Comparison of ENCODE assay signal across 11 mouse cellular contexts in genomic region chr6:88235983-88236382, GRCm38 (mm10). TPM values are rescaled to one million over a fixed set of nuclear protein-coding genes. Genes with fewer than 3 reads are reported as not detected.
DNase-seq lines count a peak whose midpoint lies in the region; ATAC-seq and TF ChIP-seq lines count a peak whose summit lies in the region.
"Had no signal": no experiment of that assay in that cellular context is flagged by ENCODE, and none has a peak within 500 bp of the region (broad histone marks: within the 10 kb centered on the region; RNA-seq: fewer than 3 reads in every experiment).

No protein-coding gene starts in this region.

- H3K27me3 ChIP-seq in E14TG2a.4 (ENCODE audit: insufficient read depth, low read length), result peaks cover 77% of the 10 kb centered on the region
- H3K27me3 ChIP-seq in forebrain, embryonic 15.5 days, result 0 out of 2 replicates have a peak, but pooled peaks cover 4% of the 10 kb centered on the region
- peaks cover 100% of the 10 kb centered on the region for H3K27me3 ChIP-seq in midbrain, embryonic 10.5 days (ENCODE audit: low read depth, poor library complexity, severe bottlenecking)

- no peak for TF ChIP-seq CTCF in E14TG2a.4 (conservative IDR thresholded peaks at IDR 0.05; ENCODE audit: low read length)

- ATAC-seq in forebrain, embryonic 15.5 days (replicated peaks), result peak; percentile 76
- ATAC-seq: activated CD4-positive, CD25-positive, alpha-beta regulatory T cell, adult 4 months; inflammation-experienced regulatory T-cells, adult 6 months had no signal

- H3K4me1 ChIP-seq in E14TG2a.4 (replicated peaks; ENCODE audit: low read depth, low read length), result peaks cover 59% of the 10 kb centered on the region
- peaks cover 11% of the 10 kb centered on the region for H3K4me1 ChIP-seq in forebrain, embryonic 15.5 days
- H3K4me1 ChIP-seq in midbrain, embryonic 10.5 days, result peaks cover 34% of the 10 kb centered on the region

- H3K36me3 ChIP-seq in E14TG2a.4 (ENCODE audit: insufficient read depth, low read length), result no peaks in the 10 kb centered on the region
- H3K36me3 ChIP-seq in forebrain, embryonic 15.5 days, result no peaks in the 10 kb centered on the region
- H3K36me3 ChIP-seq in midbrain, embryonic 10.5 days, result no peaks in the 10 kb centered on the region

- H3K9me3 ChIP-seq in E14TG2a.4 (ENCODE audit: low read length), result no peaks in the 10 kb centered on the region
- no peaks in the 10 kb centered on the region for H3K9me3 ChIP-seq in forebrain, embryonic 15.5 days
- no peaks in the 10 kb centered on the region for H3K9me3 ChIP-seq in midbrain, embryonic 10.5 days (replicated peaks)

- no peak overlapping the region; the same call in 1 of the 2 replicates for H3K9ac ChIP-seq in forebrain, embryonic 15.5 days (replicated peaks)

- H3K4me3 ChIP-seq in E14TG2a.4 (replicated peaks; ENCODE audit: low read length), result peak overlapping the region; percentile 60
- no peak overlapping the region for H3K4me3 ChIP-seq in forebrain, embryonic 15.5 days
- H3K4me3 ChIP-seq in midbrain, embryonic 10.5 days, result peak overlapping the region; percentile 47

- 0% methylated on average over 17 of the region's 17 CpGs for WGBS in forebrain, embryonic 15.5 days
- WGBS in midbrain, embryonic 10.5 days, result under 1% methylated on average over 17 of the region's 17 CpGs

- H3K4me2 ChIP-seq in forebrain, embryonic 15.5 days (replicated peaks), result peak overlapping the region; percentile 32

- H3K27ac ChIP-seq in forebrain, embryonic 15.5 days (replicated peaks), result no peak overlapping the region
- peak overlapping the region; percentile 83 for H3K27ac ChIP-seq in midbrain, embryonic 10.5 days (replicated peaks)

- peak; percentile 59 for DNase-seq in ES-CJ7 (ENCODE audit: low read depth, low spot score)
- DNase-seq in midbrain, embryonic 10.5 days (ENCODE audit: low spot score), result peak; percentile 84
- no peak for DNase-seq in spleen, postnatal 4 days (ENCODE audit: low spot score in 2 of 2)
- DNase-seq in thymus, postnatal 4 days, result no peak
- DNase-seq in adrenal gland, adult 2 months, result no peak

RNA-seq across cellular contexts. Expression of gene Dnajb8, which starts 13.9 kb away (rescaled TPM):
- polyA plus RNA-seq in forebrain, embryonic 15.5 days (2015; fragmentation: Nextera tagmentation; extraction: Ambion mirVana), result not detected in 2 replicates
- polyA plus RNA-seq in midbrain, embryonic 10.5 days (2016; fragmentation: Nextera tagmentation; extraction: Ambion mirVana), result not detected in 2 replicates
- total RNA-seq in adrenal gland, adult 2 months (2021), result not detected
- polyA plus RNA-seq in adrenal gland, adult 2 months (2012; rRNA removed), result not detected in 2 replicates
- total RNA-seq: common myeloid progenitor, adult 5-6 weeks had no signal
- polyA plus RNA-seq: activated CD4-positive, CD25-positive, alpha-beta regulatory T cell, adult 4 months; inflammation-experienced regulatory T-cells, adult 6 months; small intestine, adult 2 months had no signal

RNA-seq across cellular contexts. Expression of gene Gata2, which starts 42.3 kb away (rescaled TPM):
- 2.1 and 2.7 TPM in 2 replicates for polyA plus RNA-seq in forebrain, embryonic 15.5 days (2015; fragmentation: Nextera tagmentation; extraction: Ambion mirVana)
- 19.3 and 36.1 TPM in 2 replicates for polyA plus RNA-seq in midbrain, embryonic 10.5 days (2016; fragmentation: Nextera tagmentation; extraction: Ambion mirVana)
- 10 to 100 TPM; 23.0 to 52.6 TPM for total RNA-seq in adrenal gland, adult 2 months (2021)
- 167 and 184 TPM in 2 replicates for polyA plus RNA-seq in adrenal gland, adult 2 months (2012; rRNA removed)
- polyA plus RNA-seq: activated CD4-positive, CD25-positive, alpha-beta regulatory T cell, adult 4 months; inflammation-experienced regulatory T-cells, adult 6 months had no signal

Comparison
In these comparisons a context has a peak if more than half of its experiments do, and no peak if none do; other contexts are left out.
1. DNase-seq: peak in ES-CJ7 (single experiment) and midbrain, embryonic 10.5 days (single experiment); none in spleen, postnatal 4 days (0 of 2), thymus, postnatal 4 days (single experiment) and adrenal gland, adult 2 months (single experiment).